Mouse (Mus musculus) forebrain, embryonic 15.5 days (tissue): ENCODE data around the gene Tgm1. TPM values are rescaled to one million over a fixed set of nuclear protein-coding genes. Genes with fewer than 3 reads are reported as not detected.
"Not testable (repeated sequence)": the region's sequence is repeated elsewhere in the genome, so short reads cannot be mapped to it uniquely, and the experiment has no call there.

Experiments
- ATAC-seq: fragments of 200-750 bp; cut with Nextera tagmentation; replicated peaks from 2 replicates; pipeline ENCODE4 v1.8.0; 2017; ENCODE audit warnings: mild to moderate bottlenecking, moderate TSS enrichment, moderate library complexity
- H3K27ac ChIP-seq: fragments of 300-500 bp; sonication (generic); replicated peaks from 2 replicates; pipeline ENCODE4 v1.5.1; 2015; ENCODE audit warnings: mild to moderate bottlenecking, inconsistent platforms
- H3K27me3 ChIP-seq: fragments of 300-500 bp; sonication (generic); 2 replicates; pipeline ENCODE4 v1.6.1; 2015; ENCODE audit warnings: inconsistent platforms
- H3K36me3 ChIP-seq: fragments of 300-500 bp; sonication (generic); 2 replicates; pipeline ENCODE4 v1.6.1; 2015; ENCODE audit warnings: mild to moderate bottlenecking, inconsistent platforms
- H3K4me1 ChIP-seq: fragments of 300-500 bp; sonication (generic); 2 replicates; pipeline ENCODE4 v1.6.1; 2015; ENCODE audit warnings: inconsistent platforms
- H3K4me2 ChIP-seq: fragments of 300-500 bp; sonication (generic); replicated peaks from 2 replicates; pipeline ENCODE4 v1.6.1; 2015; ENCODE audit warnings: mild to moderate bottlenecking, inconsistent platforms
- H3K4me3 ChIP-seq: fragments of 300-500 bp; sonication (generic); 2 replicates; pipeline ENCODE4 v1.5.1; 2015; ENCODE audit warnings: mild to moderate bottlenecking, inconsistent platforms
- H3K9ac ChIP-seq: fragments of 300-500 bp; sonication (generic); replicated peaks from 2 replicates; pipeline ENCODE4 v1.6.1; 2015; ENCODE audit warnings: mild to moderate bottlenecking, inconsistent platforms
- H3K9me3 ChIP-seq: fragments of 300-500 bp; sonication (generic); 2 replicates; pipeline ENCODE4 v1.6.1; 2016; ENCODE audit warnings: inconsistent platforms
- WGBS: fragments of 180-500 bp; shearing (Covaris S2); methylation state at CpG from one replicate; pipeline ENCODE4 v1.1.7; 2015; ENCODE audit warnings: mixed read lengths; 5-methylcytosine and 5-hydroxymethylcytosine counted together
- polyA plus RNA-seq: library from polyadenylated mRNA; unstranded; fragments of >200 nt; fragmentation: Nextera tagmentation; extraction: Ambion mirVana; gene quantifications from 2 replicates; pipeline ENCODE4 v1.2.1, GENCODE M21; 2015

The Tgm1 gene
- polyA plus RNA-seq, result 0.09 and 0.20 TPM in 2 replicates

GRCm38 (mm10) chr14:55713729-55714122, at the start of gene Tgm1:
TSS of gene Tgm1 (minus strand) at chr14:55713926.
- peaks cover 11% of the 10 kb centered on the region; the same call in 1 of the 2 replicates for H3K36me3 ChIP-seq
- H3K27ac ChIP-seq, result no peak within 1 kb of the TSS
- H3K4me3 ChIP-seq, result no peak within 1 kb of the TSS
- no peaks in the 10 kb centered on the region for H3K9me3 ChIP-seq
- 40% methylated on average over 4 of the region's 4 CpGs for WGBS
- H3K9ac ChIP-seq, result no peak within 1 kb of the TSS
- no peaks in the 10 kb centered on the region for H3K4me1 ChIP-seq
- no peak for ATAC-seq
- 0 out of 2 replicates have a peak, but pooled peaks cover 2% of the 10 kb centered on the region for H3K27me3 ChIP-seq
- H3K4me2 ChIP-seq, result no peak within 1 kb of the TSS

GRCm38 (mm10) chr14:55763166-55763565, 49.4 kb upstream of the Tgm1 start:
- no peak overlapping the region for H3K4me3 ChIP-seq
- H3K4me2 ChIP-seq, result no peak overlapping the region
- peaks cover 14% of the 10 kb centered on the region for H3K4me1 ChIP-seq
- H3K27ac ChIP-seq, result no peak overlapping the region
- ATAC-seq, result no peak
- H3K27me3 ChIP-seq, result peaks cover 52% of the 10 kb centered on the region
- no peaks in the 10 kb centered on the region for H3K36me3 ChIP-seq
- WGBS, result 63% methylated on average over 7 of the region's 7 CpGs
- H3K9me3 ChIP-seq, result no peaks in the 10 kb centered on the region
- H3K9ac ChIP-seq, result no peak overlapping the region

DNA sequence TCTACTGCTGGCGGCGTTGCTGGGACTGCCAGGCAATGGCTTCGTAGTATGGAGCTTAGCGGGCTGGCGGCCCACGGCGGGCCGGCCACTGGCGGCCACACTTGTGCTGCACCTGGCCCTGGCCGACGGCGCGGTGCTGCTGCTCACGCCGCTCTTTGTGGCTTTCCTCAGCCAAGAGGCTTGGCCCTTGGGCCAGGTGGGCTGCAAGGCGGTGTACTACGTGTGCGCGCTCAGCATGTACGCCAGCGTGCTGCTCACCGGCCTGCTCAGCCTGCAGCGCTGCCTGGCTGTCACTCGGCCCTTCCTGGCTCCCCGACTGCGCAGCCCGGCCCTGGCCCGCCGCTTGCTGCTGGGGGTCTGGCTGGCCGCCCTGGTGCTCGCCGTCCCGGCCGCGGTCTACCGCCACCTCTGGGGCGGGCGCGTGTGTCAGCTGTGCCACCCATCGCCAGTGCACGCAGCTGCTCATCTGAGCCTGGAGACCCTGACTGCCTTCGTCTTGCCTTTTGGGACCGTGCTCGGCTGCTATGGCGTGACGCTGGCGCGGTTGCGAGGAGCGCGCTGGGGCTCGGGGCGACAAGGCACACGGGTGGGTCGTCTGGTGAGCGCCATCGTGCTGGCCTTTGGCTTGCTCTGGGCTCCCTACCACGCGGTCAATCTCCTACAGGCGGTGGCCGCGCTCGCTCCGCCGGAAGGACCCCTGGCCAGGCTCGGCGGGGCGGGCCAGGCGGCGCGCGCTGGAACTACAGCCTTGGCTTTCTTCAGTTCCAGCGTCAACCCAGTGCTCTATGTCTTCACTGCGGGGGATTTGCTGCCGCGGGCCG, 48.5 kb upstream of the Tgm1 start:
- Histone ChIP-seq H3K36me3 (no peaks in the 10 kb centered on the region), H3K4me1 (peaks cover 14% of the 10 kb centered on the region), H3K4me3 (peak overlapping the region; percentile 59), H3K9ac (peak overlapping the region; percentile 66), H3K27ac (peak overlapping the region; percentile 51), H3K27me3 (peaks cover 48% of the 10 kb centered on the region), H3K9me3 (no peaks in the 10 kb centered on the region), H3K4me2 (peak overlapping the region; percentile 93)
- peak; percentile 80 for ATAC-seq
- WGBS, result under 1% methylated on average over 77 of the region's 77 CpGs

GRCm38 (mm10) chr14:55761163-55761562, 47.4 kb upstream of the Tgm1 start, which contains the start of gene Ltb4r2:
TSS of gene Ltb4r2 (plus strand) at chr14:55761428.
- Histone ChIP-seq H3K9ac (peak within 1 kb of the TSS; percentile 66), H3K4me1 (peaks cover 14% of the 10 kb centered on the region), H3K4me3 (peak within 1 kb of the TSS; percentile 59), H3K27ac (peak within 1 kb of the TSS; percentile 51), H3K9me3 (no peaks in the 10 kb centered on the region), H3K27me3 (peaks cover 41% of the 10 kb centered on the region), H3K36me3 (peaks cover 1% of the 10 kb centered on the region; the same call in 1 of the 2 replicates), H3K4me2 (peak within 1 kb of the TSS; percentile 93)
- 76% methylated on average over 6 of the region's 6 CpGs for WGBS
- ATAC-seq, result no peak

GRCm38 (mm10) chr14:55760156-55760555, 46.4 kb upstream of the Tgm1 start:
- not testable (repeated sequence) for H3K4me3 ChIP-seq, H3K9me3 ChIP-seq, ATAC-seq, H3K27ac ChIP-seq, H3K9ac ChIP-seq
- WGBS, result 1% methylated on average over 6 of the region's 6 CpGs
- Histone ChIP-seq H3K4me1 (peaks cover 14% of the 10 kb centered on the region), H3K27me3 (peaks cover 36% of the 10 kb centered on the region), H3K36me3 (peaks cover 11% of the 10 kb centered on the region), H3K4me2 (peak overlapping the region; percentile 19)

DNA sequence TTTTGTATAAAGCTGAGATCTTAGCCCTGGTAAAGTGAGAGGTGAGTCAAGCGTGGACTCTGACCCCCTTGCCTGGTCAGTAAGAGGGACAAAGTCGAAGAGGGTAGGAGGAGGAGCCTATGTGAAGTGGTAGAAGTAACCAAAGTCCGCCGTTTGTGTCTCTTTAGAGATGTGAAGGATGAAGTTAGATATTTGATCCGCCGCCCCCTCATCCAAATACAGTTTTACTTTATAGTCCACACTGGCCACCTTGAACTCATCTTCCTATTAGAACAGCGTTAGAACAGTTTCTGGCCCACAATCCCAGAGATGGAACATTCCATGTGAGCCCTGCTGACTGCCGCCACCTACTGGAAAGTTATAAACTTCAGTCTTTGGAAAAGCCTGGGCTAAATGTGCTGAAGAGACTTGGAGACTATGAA, 44.6 kb upstream of the Tgm1 start, which contains the start of gene Cideb:
Cideb (minus strand) TSS at position 96 of the 422 bp plus-strand sequence.
- H3K4me3 ChIP-seq, result no peak within 1 kb of the TSS
- no peak within 1 kb of the TSS for H3K9ac ChIP-seq
- peaks cover 20% of the 10 kb centered on the region for H3K27me3 ChIP-seq
- H3K36me3 ChIP-seq, result peaks cover 29% of the 10 kb centered on the region
- H3K27ac ChIP-seq, result no peak within 1 kb of the TSS
- WGBS, result 20% methylated on average over 8 of the region's 8 CpGs
- peak within 1 kb of the TSS; percentile 8; the same call in 1 of the 2 replicates for H3K4me2 ChIP-seq
- H3K9me3 ChIP-seq, result no peaks in the 10 kb centered on the region
- no peak for ATAC-seq
- H3K4me1 ChIP-seq, result peaks cover 14% of the 10 kb centered on the region

DNA sequence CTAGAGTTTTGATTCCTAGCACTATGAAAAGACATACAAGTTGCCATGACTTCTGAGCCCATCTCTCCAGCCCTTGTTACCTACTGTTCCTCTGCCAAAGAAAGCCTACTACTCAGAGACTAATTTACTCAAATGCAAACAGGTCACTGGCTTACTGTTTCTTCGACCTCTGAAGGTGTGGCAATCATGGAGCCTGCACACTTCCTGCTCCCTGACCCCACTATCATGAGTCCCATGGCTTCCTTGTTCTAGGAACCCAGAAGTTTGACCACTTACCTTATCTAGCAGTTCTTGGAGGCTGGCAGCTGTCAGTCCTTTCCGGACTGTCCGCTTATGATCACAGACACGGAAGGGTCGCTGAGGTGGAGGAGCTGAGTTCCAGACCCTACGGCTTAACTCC, 43.8 kb upstream of the Tgm1 start:
- Histone ChIP-seq H3K9me3 (no peaks in the 10 kb centered on the region), H3K9ac (no peak overlapping the region), H3K27ac (no peak overlapping the region), H3K27me3 (peaks cover 13% of the 10 kb centered on the region), H3K36me3 (peaks cover 37% of the 10 kb centered on the region), H3K4me1 (peaks cover 10% of the 10 kb centered on the region), H3K4me2 (no peak overlapping the region), H3K4me3 (no peak overlapping the region)
- ATAC-seq, result no peak
- WGBS, result 88% methylated on average over 6 of the region's 6 CpGs

DNA sequence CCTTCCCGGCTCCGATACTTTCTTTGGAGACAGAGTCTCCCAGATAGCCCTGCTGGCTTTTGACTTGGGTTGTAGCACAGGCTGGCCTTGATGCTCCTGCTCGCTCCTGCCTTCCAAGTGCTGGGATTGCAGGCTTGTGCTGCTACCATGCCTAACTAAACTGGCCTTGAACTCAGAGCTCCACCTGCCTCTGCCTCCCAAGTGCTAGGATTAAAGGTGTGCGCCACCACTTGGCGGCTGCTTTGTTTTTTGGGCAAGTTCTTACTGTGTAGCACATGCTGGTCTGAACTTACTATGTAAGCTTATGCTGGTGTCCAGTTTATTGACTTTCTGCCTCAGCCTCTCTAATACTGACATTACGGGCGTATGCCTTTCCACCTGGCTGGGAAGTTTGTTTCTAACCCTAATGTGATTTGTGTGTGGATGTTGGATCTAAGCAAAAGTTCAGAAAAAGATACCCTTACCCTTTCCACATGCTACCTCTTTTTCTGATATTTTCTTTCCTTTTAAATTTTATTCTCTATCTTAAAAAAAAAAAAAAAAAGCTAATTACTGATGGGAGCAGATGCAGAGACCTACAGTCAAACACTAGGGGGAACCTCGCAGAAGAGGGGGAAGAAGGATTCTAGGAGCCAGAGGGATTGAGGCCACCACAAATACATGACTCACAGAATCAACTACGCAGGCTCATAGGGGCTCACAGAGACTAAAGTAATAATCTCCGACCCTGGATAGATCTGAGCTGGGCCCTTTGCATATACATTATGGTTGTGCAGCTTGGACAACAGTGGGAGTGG, 33.5 kb upstream of the Tgm1 start:
- Histone ChIP-seq H3K9me3 (no peaks in the 10 kb centered on the region), H3K27me3 (no peaks in the 10 kb centered on the region), H3K4me3 (peak overlapping the region; percentile 75), H3K4me2 (peak overlapping the region; percentile 96), H3K27ac (no peak overlapping the region), H3K9ac (no peak overlapping the region), H3K36me3 (peaks cover 39% of the 10 kb centered on the region), H3K4me1 (peaks cover 35% of the 10 kb centered on the region)
- 91% methylated on average over 10 of the region's 10 CpGs for WGBS
- ATAC-seq, result no peak

DNA sequence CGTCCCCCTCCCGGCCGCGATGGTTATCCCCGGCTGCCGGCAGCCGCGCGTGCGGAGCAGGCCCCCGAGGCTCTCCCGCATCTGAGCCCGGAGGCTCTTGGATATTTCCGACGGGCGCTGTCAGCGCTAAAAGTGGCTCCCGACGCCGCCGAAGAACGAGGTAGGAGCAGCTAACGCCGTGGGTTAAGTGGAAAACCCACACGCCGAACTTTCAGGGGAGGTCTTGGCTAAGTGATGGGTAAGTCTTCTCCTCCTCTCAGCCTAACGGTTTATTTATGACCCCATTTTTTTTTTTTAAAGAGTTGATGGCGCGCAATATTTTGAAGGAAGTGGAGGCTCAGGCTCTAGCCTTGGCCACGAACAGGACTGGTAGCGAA, 32.1 kb upstream of the Tgm1 start:
- H3K4me2 ChIP-seq, result peak overlapping the region; percentile 96
- peak overlapping the region; percentile 73 for H3K9ac ChIP-seq
- H3K27ac ChIP-seq, result peak overlapping the region; percentile 53; the same call in 1 of the 2 replicates
- peaks cover 29% of the 10 kb centered on the region for H3K36me3 ChIP-seq
- peaks cover 35% of the 10 kb centered on the region for H3K4me1 ChIP-seq
- peak overlapping the region; percentile 75 for H3K4me3 ChIP-seq
- ATAC-seq, result peak; percentile 6; the same call in 1 of the 2 replicates
- WGBS, result under 1% methylated on average over 31 of the region's 31 CpGs
- H3K9me3 ChIP-seq, result no peaks in the 10 kb centered on the region
- H3K27me3 ChIP-seq, result no peaks in the 10 kb centered on the region

DNA sequence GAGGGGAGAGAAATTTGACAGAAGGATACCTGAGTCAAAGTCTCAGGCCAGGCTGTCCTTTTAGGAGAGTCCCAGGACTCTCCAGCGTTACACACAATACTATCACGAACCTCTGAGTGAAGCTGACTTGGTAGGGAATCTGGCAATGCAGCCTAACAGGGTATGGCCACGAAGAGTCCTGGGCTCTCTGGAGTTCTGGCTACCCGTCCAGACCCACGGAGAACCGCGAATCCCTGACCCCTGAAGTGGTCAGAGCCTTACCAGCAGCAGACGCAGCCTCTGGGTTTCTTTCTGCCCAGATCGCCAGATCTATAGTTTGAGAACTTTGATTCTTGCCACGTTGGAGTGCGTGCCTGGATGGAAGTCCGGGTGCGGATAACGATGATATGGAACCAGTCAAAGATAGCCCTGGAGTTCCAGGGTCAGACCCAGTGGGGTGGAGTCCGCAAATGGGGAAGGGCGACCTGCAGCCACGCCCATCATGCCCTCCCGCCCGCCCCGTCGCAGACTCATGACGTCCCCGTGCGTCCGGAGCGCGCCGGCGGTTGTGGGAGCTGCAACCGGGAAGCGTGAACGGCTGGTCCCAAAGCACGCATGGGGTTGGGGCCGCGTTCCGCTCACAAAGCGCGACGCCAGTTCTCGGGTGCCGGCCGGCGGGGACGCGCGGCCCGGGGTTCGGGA, 31.6 kb upstream of the Tgm1 start, which contains the start of the genes Dhrs1 and Nop9:
Dhrs1 (minus strand) TSS at position 511 of the 681 bp plus-strand sequence.
Nop9 (plus strand) TSS at position 514 of the 681 bp plus-strand sequence.
- Histone ChIP-seq H3K27ac (peak within 1 kb of the TSS; percentile 53; the same call in 1 of the 2 replicates), H3K4me1 (peaks cover 35% of the 10 kb centered on the region), H3K27me3 (no peaks in the 10 kb centered on the region), H3K9me3 (no peaks in the 10 kb centered on the region), H3K36me3 (peaks cover 27% of the 10 kb centered on the region), H3K9ac (peak within 1 kb of the TSS; percentile 73), H3K4me3 (peak within 1 kb of the TSS; percentile 75), H3K4me2 (peak within 1 kb of the TSS; percentile 96)
- peak; percentile 85 for ATAC-seq
- WGBS, result 1% methylated on average over 48 of the region's 48 CpGs

DNA sequence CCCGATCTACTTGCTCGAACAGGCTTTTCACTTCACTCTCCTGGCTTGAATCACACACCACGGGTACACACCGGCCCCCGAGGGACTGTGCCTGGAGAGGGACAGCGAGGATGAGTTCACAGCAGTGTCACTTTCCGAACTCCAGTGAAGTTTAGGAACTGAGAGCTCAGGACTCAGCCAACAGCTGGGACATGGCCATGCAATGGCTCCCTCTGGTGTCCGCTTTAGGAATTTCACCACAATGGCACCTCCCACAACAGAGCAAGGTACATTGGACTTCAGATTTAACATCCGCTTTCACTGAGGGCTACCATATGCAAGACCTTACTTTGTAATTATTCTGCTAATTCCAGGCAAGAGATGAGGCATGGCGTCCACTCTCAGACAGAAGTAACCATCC, 30.0 kb upstream of the Tgm1 start:
- no peak overlapping the region for H3K4me2 ChIP-seq
- no peak overlapping the region for H3K27ac ChIP-seq
- 22% methylated on average over 10 of the region's 10 CpGs for WGBS
- peaks cover 18% of the 10 kb centered on the region for H3K36me3 ChIP-seq
- peaks cover 35% of the 10 kb centered on the region for H3K4me1 ChIP-seq
- H3K9ac ChIP-seq, result 0 out of 2 replicates have a peak overlapping the region, but pooled peaks have one; percentile 19
- no peaks in the 10 kb centered on the region for H3K9me3 ChIP-seq
- H3K27me3 ChIP-seq, result no peaks in the 10 kb centered on the region
- ATAC-seq, result peak; percentile 62
- no peak overlapping the region for H3K4me3 ChIP-seq
